Mouse (Mus musculus) CH12.LX (cell line): ENCODE measurements around the gene Ntm. TPM values are rescaled to one million over a fixed set of nuclear protein-coding genes. Genes with fewer than 3 reads are reported as not detected.

Experiments
- DNase-seq: peaks from one replicate; pipeline ENCODE4 v3.0.0-alpha.2; 2013; ENCODE audit errors: extremely low read depth
- H3K27ac ChIP-seq: 2 replicates; pipeline ENCODE4 v1.5.1; 2012; ENCODE audit warnings: low read depth, mild to moderate bottlenecking, control low read depth, moderate library complexity; ENCODE audit not compliant: insufficient read depth
- H3K27me3 ChIP-seq: replicated peaks from 2 replicates; pipeline ENCODE3; 2012; ENCODE audit warnings: inconsistent platforms
- H3K36me3 ChIP-seq, 2 experiments: replicated peaks in 1 of 2; 2 replicates each; pipeline versions ENCODE3 to v1.6.1; 2012; ENCODE audit warnings: inconsistent platforms in 1 of 2, low read length in 1 of 2, mild to moderate bottlenecking in 1 of 2, mixed read lengths in 1 of 2, moderate library complexity in 1 of 2; ENCODE audit not compliant: control insufficient read depth in 1 of 2, insufficient read depth in 1 of 2
- H3K4me1 ChIP-seq, 2 experiments: 2 replicates each; pipeline ENCODE4 v1.6.1; 2012; ENCODE audit warnings: inconsistent platforms in 1 of 2, moderate library complexity in 1 of 2; ENCODE audit not compliant: insufficient read depth in 2 of 2, control insufficient read depth in 1 of 2
- H3K4me2 ChIP-seq: 2 replicates; pipeline ENCODE4 v1.6.1; 2012; ENCODE audit warnings: low read depth, mild to moderate bottlenecking, control low read depth; ENCODE audit not compliant: poor library complexity, insufficient read depth, severe bottlenecking
- H3K4me3 ChIP-seq, 3 experiments: fragments of 150-350 bp in 1 of 3; sonication (generic) in 1 of 3; replicated peaks in 1 of 3; 2 replicates each; pipeline versions ENCODE3 to v1.5.1; 2011 to 2012; ENCODE audit warnings: low read depth in 2 of 3, low read length in 2 of 3, mild to moderate bottlenecking in 2 of 3, moderate library complexity in 2 of 3, control low read depth in 1 of 3, improper control_type of control experiment in 1 of 3, inconsistent platforms in 1 of 3, mixed read lengths in 1 of 3; ENCODE audit not compliant: poor library complexity in 1 of 3
- H3K79me2 ChIP-seq: replicated peaks from 2 replicates; pipeline ENCODE4 v1.6.1; 2012; ENCODE audit warnings: mild to moderate bottlenecking, moderate library complexity; ENCODE audit not compliant: control insufficient read depth, poor library complexity, insufficient read depth, severe bottlenecking; ENCODE audit errors: extremely low read depth
- H3K9ac ChIP-seq: 2 replicates; pipeline ENCODE4 v1.6.1; 2012; ENCODE audit warnings: low read depth, mild to moderate bottlenecking, control low read depth, moderate library complexity; ENCODE audit not compliant: insufficient read depth
- H3K9me3 ChIP-seq: replicated peaks from 2 replicates; pipeline ENCODE3; 2012; ENCODE audit warnings: low read length, inconsistent platforms, mixed read lengths
- BHLHE40 ChIP-seq: IDR thresholded peaks from 2 replicates; pipeline ENCODE4 v1.6.1; 2011; ENCODE audit warnings: mild to moderate bottlenecking, low read depth, low read length, improper control_type of control experiment
- CHD2 ChIP-seq: IDR thresholded peaks from 2 replicates; pipeline ENCODE4 v1.6.1; 2011; ENCODE audit warnings: low read length, improper control_type of control experiment
- EP300 ChIP-seq: IDR thresholded peaks from 2 replicates; pipeline ENCODE4 v1.6.1; 2011; ENCODE audit warnings: low read length, improper control_type of control experiment
- ETS1 ChIP-seq: conservative IDR thresholded peaks from 2 replicates; pipeline ENCODE4 v1.6.1; 2012; ENCODE audit warnings: low read depth, mild to moderate bottlenecking, inconsistent platforms, low read length, improper control_type of control experiment, moderate library complexity
- GABPA ChIP-seq: IDR thresholded peaks from 2 replicates; pipeline ENCODE4 v1.6.1; 2012; ENCODE audit warnings: low read depth, low read length, improper control_type of control experiment, inconsistent platforms; ENCODE audit not compliant: insufficient replicate concordance
- HCFC1 ChIP-seq: IDR thresholded peaks from 2 replicates; pipeline ENCODE4 v1.6.1; 2012; ENCODE audit warnings: low read depth, mild to moderate bottlenecking, inconsistent platforms, low read length, improper control_type of control experiment
- JUN ChIP-seq: IDR thresholded peaks from 2 replicates; pipeline ENCODE4 v1.6.1; 2011; ENCODE audit warnings: low read depth, mild to moderate bottlenecking, low read length, improper control_type of control experiment, moderate library complexity; ENCODE audit not compliant: insufficient read depth
- MAFK ChIP-seq: IDR thresholded peaks from 2 replicates; pipeline ENCODE4 v1.6.1; 2011; ENCODE audit warnings: low read length, improper control_type of control experiment; ENCODE audit not compliant: insufficient replicate concordance
- MAX ChIP-seq: IDR thresholded peaks from 2 replicates; pipeline ENCODE4 v1.6.1; 2011; ENCODE audit warnings: low read length, improper control_type of control experiment
- MEF2A ChIP-seq: IDR thresholded peaks from 2 replicates; pipeline ENCODE4 v1.6.1; 2014; ENCODE audit warnings: low read depth, mild to moderate bottlenecking, inconsistent platforms, low read length, improper control_type of control experiment, borderline replicate concordance
- NELFE ChIP-seq: IDR thresholded peaks from 2 replicates; pipeline ENCODE4 v1.6.1; 2011; ENCODE audit warnings: low read depth, low read length, improper control_type of control experiment
- POLR2A ChIP-seq: IDR thresholded peaks from 2 replicates; pipeline ENCODE4 v1.6.1; 2011; ENCODE audit warnings: low read depth, mild to moderate bottlenecking, improper control_type of control experiment, low read length
- RCOR1 ChIP-seq: conservative IDR thresholded peaks from 2 replicates; pipeline ENCODE4 v1.6.1; 2012; ENCODE audit warnings: low read depth, mild to moderate bottlenecking, inconsistent platforms, low read length, improper control_type of control experiment
- TBP ChIP-seq: conservative IDR thresholded peaks from 2 replicates; pipeline ENCODE4 v1.6.1; 2011; ENCODE audit warnings: low read depth, low read length, improper control_type of control experiment
- USF1 ChIP-seq: IDR thresholded peaks from 2 replicates; pipeline ENCODE4 v1.6.1; 2014; ENCODE audit warnings: low read depth, mild to moderate bottlenecking, inconsistent platforms, low read length, improper control_type of control experiment
- USF2 ChIP-seq: conservative IDR thresholded peaks from 2 replicates; pipeline ENCODE4 v1.6.1; 2011; ENCODE audit warnings: low read depth, low read length, improper control_type of control experiment
- ZC3H11A ChIP-seq: IDR thresholded peaks from 2 replicates; pipeline ENCODE4 v1.6.1; 2012; ENCODE audit warnings: low read depth, mild to moderate bottlenecking, inconsistent platforms, low read length, improper control_type of control experiment
- ZMIZ1 ChIP-seq: IDR thresholded peaks from 2 replicates; pipeline ENCODE4 v1.6.1; 2012; ENCODE audit warnings: low read depth, mild to moderate bottlenecking, inconsistent platforms, low read length, improper control_type of control experiment
- ZNF384 ChIP-seq: IDR thresholded peaks from 2 replicates; pipeline ENCODE4 v1.6.1; 2012; ENCODE audit warnings: low read depth, low read length, improper control_type of control experiment, inconsistent platforms
- dilution Hi-C: fragments of 300-500 bp; cut with MboI; formaldehyde crosslinking; loops from 2 replicates; pipeline ENCODE4 v1.14.3; 2020; ENCODE audit warnings: low sequenced_read_pairs; ENCODE audit not compliant: extremely low pct_unique_long_range_greater_than_20kb, extremely low pct_ligation_motif_present
- in situ Hi-C: fragments of 300-500 bp; cut with MboI; formaldehyde crosslinking; loops from 3 replicates; pipeline ENCODE4 v1.14.3; 2019; ENCODE audit warnings: low sequenced_read_pairs, low pct_ligation_motif_present, low pct_unique_long_range_greater_than_20kb, mixed read lengths
- polyA plus RNA-seq: library from polyadenylated mRNA; unstranded; fragments of >175 nt; gene quantifications from 2 replicates; pipeline ENCODE4 v1.2.1, GENCODE M21; 2012; ENCODE audit warnings: low read depth; ENCODE audit not compliant: insufficient read length
- total RNA-seq, 2 experiments: library from RNA; depleted of rRNA; stranded (reverse); fragments of 300-350 nt in 1 of 2; fragments of >200 nt in 1 of 2; gene quantifications; 2 replicates each; pipeline ENCODE4 v1.2.3; 2012 to 2014

Gene Ntm
- total and polyA plus RNA-seq, 3 experiments, result not detected

DNA sequence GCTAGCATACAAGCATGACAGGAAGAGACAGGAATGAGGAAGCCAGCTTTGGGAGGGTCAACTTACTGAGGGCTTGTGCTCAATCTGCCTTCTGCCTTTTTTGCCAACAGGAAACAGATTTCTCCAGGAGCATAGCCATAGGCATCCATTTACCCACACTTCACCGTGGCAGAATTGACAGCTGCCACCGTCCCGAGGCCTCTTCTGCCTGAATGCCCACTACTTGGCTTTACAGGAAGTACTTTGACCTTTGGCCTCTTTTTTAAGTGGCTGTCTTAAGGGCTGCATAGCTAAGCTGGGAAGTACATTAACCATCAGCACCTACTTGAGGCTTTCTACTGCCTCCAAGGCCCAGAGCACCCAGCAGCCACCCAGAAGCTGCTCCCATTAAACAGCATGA is 226.9 kb downstream of the Ntm start:
- Histone ChIP-seq H3K36me3 (no peaks in the 10 kb centered on the region), H3K4me2 (no peak overlapping the region), H3K27me3 (no peaks in the 10 kb centered on the region), H3K4me3 (no peak overlapping the region), H3K9ac (no peak overlapping the region)
- in situ Hi-C loops, result no loop called here
- TF ChIP-seq USF2 (no peak), CHD2 (no peak), USF1 (no peak), ZNF384 (no peak), JUN (no peak), TBP (no peak), MAFK (no peak), GABPA (no peak), ZMIZ1 (no peak), EP300 (no peak), HCFC1 (no peak), MEF2A (no peak), BHLHE40 (no peak), ETS1 (no peak), MAX (no peak), ZC3H11A (no peak), RCOR1 (no peak), POLR2A (no peak), NELFE (no peak)
- TF ChIP-seq, all 38 proteins: peak for 0
- Histone ChIP-seq H3K4me1 (no peaks in the 10 kb centered on the region), H3K79me2 (no peaks in the 10 kb centered on the region), H3K9me3 (peaks cover 63% of the 10 kb centered on the region), H3K27ac (no peak overlapping the region)
- DNase-seq, result no peak
- dilution Hi-C loops, result no loop called here

- no peak overlapping the region for H3K4me3 ChIP-seq
- no peaks in the 10 kb centered on the region for H3K27me3 ChIP-seq
- no peaks in the 10 kb centered on the region for H3K36me3 ChIP-seq
- H3K27ac ChIP-seq, result no peak overlapping the region
- in situ Hi-C loops (no loop called here), dilution Hi-C loops (no loop called here)
- no peak overlapping the region for H3K9ac ChIP-seq
- H3K79me2 ChIP-seq, result no peaks in the 10 kb centered on the region
- TF ChIP-seq NELFE (no peak), EP300 (no peak), ZNF384 (no peak)
- no peak for DNase-seq
- no peak overlapping the region for H3K4me2 ChIP-seq
- H3K4me1 ChIP-seq, result no peaks in the 10 kb centered on the region
- peaks cover 64% of the 10 kb centered on the region for H3K9me3 ChIP-seq
These were observed 230.0 kb downstream of the Ntm start for GRCm38 (mm10) chr9:29732895-29733294.
